Mouse (Mus musculus) spleen, postnatal 36 days (tissue): Measurements from ENCODE around the gene Ssbp2.

Source experiments
- DNase-seq, 2 experiments: peaks; one replicate each; pipeline ENCODE4 v3.0.0; 2022; ENCODE audit warnings: low spot score in 2 of 2, mixed read lengths in 1 of 2

Gene Ssbp2

DNA sequence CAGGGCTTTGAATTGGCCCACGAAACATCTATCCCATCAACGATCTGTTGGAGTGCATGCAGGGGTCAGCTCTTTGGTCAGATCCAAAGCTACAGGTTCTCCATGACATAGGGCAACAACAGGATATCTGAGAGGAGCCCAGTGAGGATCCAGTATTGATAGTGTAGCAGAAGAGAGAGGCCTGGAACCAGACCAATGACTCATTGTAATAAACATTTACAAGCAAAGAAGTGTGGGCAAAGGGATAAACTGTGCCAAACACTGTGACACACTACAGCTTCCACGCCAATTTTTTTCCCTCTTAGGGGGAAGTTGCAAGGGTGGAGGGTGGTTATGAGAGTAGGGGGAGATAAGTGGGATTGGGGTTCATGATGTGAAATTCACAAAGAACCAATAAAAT, 264.1 kb downstream of the Ssbp2 start:
- DNase-seq: no peak

DNA sequence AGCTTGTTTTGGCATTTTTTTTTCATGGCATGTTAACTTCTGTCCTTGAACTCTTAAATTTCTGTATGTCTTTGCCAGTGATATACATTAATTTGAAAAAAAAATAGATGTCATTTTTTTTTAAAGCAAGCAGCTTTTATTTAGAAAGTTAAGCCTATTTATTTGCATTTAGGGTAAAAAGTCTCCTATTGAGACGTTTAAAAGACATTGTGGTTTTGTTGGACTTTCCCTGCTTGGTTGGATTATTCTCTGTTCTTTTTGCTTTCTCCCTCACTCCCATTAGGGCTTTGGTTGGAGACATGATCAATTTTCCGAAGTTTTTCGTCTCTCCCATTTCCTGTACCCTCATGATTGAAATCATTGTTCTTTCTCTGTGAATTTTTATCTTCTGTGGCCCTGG, 265.0 kb downstream of the Ssbp2 start:
- no peak for DNase-seq

DNA sequence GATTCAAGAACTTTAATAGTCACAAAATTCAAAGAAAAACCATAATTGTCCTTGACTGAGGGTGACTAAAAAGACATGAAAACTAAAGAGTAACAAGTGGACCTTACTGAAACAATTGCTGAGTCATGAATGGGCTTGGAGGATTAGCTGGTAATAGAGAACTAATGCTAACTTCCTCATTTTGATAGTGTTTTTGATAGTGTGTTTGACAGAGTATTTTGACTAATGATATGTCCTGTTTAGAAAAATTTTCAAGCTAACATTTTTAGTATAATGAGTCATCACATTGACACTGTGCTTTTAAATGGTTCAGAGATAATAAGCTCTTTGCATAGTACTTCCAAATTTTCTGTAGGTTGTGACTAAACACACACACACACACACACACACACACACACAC, 267.8 kb downstream of the Ssbp2 start:
- no peak for DNase-seq

DNA sequence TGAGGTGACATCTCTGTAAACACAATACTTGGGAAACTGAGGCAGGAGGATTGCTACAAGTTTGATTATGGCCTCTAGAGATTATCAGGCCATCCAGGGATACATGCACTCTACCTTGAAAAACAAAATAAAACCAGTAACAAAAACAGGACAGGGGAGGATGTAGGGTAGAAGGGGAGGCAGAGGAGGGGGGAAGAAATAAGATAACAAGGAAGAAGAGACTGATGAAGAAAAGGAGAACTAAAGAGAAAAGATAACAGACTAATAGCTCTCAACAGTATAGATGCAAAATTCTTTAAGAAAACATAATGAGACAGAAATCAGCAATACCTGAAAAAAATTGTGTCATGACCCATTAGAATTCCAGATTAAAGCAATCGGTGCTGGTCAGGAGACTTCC, 277.1 kb downstream of the Ssbp2 start:
- DNase-seq: no peak

DNA sequence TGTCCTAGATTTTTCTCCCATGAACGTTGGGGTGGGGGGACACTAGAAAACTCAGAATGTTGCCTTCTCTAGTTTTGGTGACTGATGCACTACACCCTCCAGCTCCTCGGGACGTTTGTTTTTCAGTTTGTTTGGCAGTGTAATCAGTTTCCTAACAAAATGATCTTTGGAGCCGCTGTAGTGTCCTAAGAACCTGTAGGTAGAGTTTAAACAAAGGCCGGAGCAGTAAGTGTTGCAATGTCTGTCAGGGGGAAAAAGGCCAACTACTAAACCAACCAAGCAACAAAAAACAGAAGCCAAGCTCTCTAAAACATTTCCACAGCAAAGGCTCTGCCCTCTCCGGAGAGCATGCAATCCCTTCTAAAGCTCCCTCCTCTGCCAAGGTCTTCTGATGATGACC, 280.8 kb downstream of the Ssbp2 start:
- DNase-seq: no peak

DNA sequence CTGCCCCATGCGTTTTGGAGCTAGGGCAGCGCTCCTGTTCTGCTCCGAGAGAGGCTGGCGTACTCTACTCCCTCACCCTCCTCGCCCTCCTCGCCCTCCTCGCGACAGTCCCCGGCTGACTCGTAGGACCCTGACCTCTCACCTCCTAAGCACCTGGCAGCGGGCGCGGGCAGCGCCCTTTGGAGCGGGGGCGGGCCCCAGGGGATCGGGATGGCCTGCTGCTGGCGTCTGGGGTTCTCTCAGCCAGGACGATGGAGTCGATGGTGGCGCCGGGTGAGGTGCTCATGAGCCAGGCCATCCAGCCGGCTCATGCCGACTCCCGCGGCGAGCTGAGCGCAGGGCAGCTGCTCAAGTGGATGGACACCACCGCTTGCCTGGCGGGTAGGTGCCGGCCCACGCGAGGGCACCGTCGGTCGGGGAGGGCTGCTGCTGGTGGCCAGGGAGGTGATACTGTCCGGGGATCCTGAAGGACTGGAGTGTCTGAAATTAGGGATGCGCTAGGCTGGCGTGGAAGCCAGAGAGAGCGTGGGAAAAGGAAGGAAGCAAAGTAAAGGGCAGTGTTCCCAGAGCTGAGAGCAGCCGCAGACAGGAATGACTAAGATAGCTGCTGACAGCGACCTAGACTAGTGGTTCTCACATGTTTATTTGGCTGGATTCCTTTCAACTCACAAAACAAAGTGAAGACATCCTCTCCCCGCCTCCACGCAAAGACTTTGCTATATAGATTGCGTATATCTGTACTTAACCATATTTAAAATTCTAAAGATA, 281.4 kb downstream of the Ssbp2 start, which contains the start of gene Acot12:
Gene Acot12 (plus strand): TSS at position 233 of the 768 bp plus-strand sequence.
- no peak for DNase-seq

DNA sequence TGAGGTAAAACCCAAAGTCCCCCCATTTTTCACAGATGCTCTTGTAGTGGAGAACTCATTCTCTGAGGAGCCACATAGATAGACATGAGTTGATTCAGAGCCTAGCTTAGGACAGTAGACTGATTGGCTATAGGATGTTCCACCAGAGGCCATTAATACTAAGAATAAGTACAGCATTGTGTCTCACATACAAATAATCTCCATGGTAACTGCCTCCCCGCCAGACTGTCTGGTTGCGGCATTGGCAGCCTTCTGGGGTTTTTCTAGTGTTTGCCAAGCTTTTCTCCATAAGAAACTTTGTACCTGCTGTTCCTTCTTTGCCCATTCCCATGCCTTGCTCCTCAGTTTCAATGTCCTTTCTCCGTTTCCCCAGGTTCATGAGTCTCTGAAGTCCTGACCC, 283.1 kb downstream of the Ssbp2 start:
- no peak for DNase-seq

GRCm38 (mm10) chr13:91746470-91746869, 286.4 kb downstream of the Ssbp2 start:
- DNase-seq: no peak

DNA sequence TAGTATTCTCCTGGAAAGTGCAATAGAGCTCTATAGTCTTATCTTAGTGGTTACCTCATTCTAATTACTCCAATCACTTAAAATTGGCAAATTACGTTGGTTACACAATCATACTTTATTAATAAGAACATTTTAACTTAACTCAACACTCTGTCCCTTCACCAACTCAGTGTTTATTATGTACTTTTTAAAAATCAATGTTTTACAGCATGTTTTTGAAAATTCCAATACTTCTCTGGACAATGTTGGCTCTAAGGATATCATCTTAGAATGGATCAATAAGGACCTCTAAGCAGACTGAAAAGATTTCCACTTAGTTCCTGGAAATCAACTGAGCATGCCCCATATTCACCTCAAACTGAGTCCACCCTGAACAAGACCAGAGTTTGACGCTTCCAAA, 288.3 kb downstream of the Ssbp2 start:
- no peak for DNase-seq

GRCm38 (mm10) chr13:91749981-91750380, 289.9 kb downstream of the Ssbp2 start:
- DNase-seq: no peak
